Mouse (Mus musculus): ENCODE results near the gene Ccdc130.

- TF ChIP-seq CTCF (IDR thresholded peaks at IDR 0.05; ENCODE audit: low read depth) = no peak
- TF ChIP-seq EP300 (IDR thresholded peaks at IDR 0.05; ENCODE audit: low read depth) = no peak
These were observed 50.1 kb downstream of the Ccdc130 start for GRCm38 (mm10) chr8:84220105-84220504.
